Mouse (Mus musculus): ENCODE results near the gene Dip2c.

Dip2c gene

GRCm38 (mm10) chr13:9422876-9423275 lies 146.5 kb downstream of the Dip2c start:
- no peak for DNase-seq (ENCODE audit: low spot score in 2 of 2)

DNA sequence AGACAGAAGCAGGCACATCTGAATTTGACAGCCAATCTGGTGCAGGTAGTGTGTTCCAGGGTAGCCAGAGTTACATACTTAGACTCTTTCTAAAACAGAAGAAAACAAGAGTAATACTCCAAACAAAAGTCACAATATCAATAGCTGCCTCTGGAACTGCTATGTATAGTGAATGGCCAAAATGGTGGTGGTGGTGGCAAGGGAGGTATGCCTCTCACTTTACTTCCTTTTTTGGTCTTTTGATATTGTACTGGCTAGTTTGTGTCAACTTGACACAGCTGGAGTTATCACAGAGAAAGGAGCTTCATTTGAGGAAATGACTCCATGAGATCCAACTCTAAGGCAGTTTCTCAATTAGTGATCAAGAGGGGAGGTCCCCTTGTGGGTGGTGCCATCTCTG lies 148.1 kb downstream of the Dip2c start:
- DNase-seq (ENCODE audit: low spot score in 2 of 2): no peak

- no peak for DNase-seq (ENCODE audit: low spot score in 2 of 2)
Observed at GRCm38 (mm10) chr13:9426267-9426666, 149.9 kb downstream of the Dip2c start.

- DNase-seq (ENCODE audit: low spot score in 2 of 2): peak; percentile 33 to 56
Observed at GRCm38 (mm10) chr13:9426779-9427178, 150.5 kb downstream of the Dip2c start.

DNA sequence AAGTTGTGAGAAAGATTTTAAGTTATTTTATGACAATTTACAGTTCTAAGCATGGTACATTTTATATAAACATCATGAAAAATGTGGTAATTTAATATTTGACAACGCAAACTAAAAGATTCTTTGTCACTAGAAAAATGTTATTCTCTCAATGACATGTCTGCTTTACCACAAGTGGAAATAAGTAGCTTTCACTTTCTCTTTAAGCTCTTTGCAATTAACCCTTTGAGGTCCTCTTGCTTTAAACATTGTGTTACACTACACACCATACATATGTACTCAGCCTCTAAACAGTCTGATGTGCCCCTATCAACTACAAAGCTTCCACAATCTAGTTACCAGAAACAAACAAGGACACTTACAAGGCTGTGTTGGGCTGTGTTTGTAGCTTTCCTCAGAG lies 153.6 kb downstream of the Dip2c start:
- no peak for DNase-seq (ENCODE audit: low spot score in 2 of 2)

- no peak for DNase-seq (ENCODE audit: low spot score in 2 of 2)
Observed at GRCm38 (mm10) chr13:9430724-9431123, 154.4 kb downstream of the Dip2c start.

GRCm38 (mm10) chr13:9431441-9431840 lies 155.1 kb downstream of the Dip2c start:
- DNase-seq (ENCODE audit: low spot score in 2 of 2): peak in 1 of 2 experiments; percentile 37

GRCm38 (mm10) chr13:9443066-9443465 lies 166.7 kb downstream of the Dip2c start:
- DNase-seq (ENCODE audit: low spot score in 2 of 2): no peak

GRCm38 (mm10) chr13:9445533-9446294 lies 169.4 kb downstream of the Dip2c start:
- DNase-seq (ENCODE audit: low spot score in 2 of 2): no peak

- DNase-seq (ENCODE audit: low spot score in 2 of 2): peak; percentile 64 to 78
Observed at GRCm38 (mm10) chr13:9446448-9447115, 170.3 kb downstream of the Dip2c start.

GRCm38 (mm10) chr13:9450276-9450675 lies 173.9 kb downstream of the Dip2c start:
- no peak for DNase-seq (ENCODE audit: low spot score in 2 of 2)

- DNase-seq (ENCODE audit: low spot score in 2 of 2): no peak
Observed at GRCm38 (mm10) chr13:9451952-9452351, 175.6 kb downstream of the Dip2c start.

- DNase-seq (ENCODE audit: low spot score in 2 of 2): no peak
Observed at GRCm38 (mm10) chr13:9454426-9455177, 178.3 kb downstream of the Dip2c start.

- no peak for DNase-seq (ENCODE audit: low spot score in 2 of 2)
Observed at GRCm38 (mm10) chr13:9455979-9456378, 179.7 kb downstream of the Dip2c start.

GRCm38 (mm10) chr13:9457420-9458308 lies 181.3 kb downstream of the Dip2c start:
- no peak for DNase-seq (ENCODE audit: low spot score in 2 of 2)

- DNase-seq (ENCODE audit: low spot score in 2 of 2): no peak
Observed at GRCm38 (mm10) chr13:9464457-9464856, 188.1 kb downstream of the Dip2c start.

DNA sequence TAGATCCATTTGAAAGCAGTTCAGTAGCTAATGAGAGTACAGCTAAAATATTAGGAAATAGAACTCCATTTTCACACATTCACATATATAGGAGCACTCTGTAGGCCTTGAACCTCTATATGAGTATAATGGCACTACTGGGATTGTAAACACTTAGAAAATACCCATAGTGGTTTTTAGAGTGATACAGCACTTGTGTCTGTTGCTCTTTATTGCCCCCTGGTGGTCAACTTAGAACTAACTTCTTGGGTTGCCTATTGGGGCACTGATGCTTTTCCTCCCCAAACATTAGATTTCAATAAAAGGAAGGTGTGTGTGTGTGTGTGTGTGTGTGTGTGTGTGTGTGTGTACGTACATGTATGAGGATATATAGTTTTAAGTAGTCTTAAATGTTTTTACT lies 190.9 kb downstream of the Dip2c start:
- peak; percentile 31 to 68 for DNase-seq (ENCODE audit: low spot score in 2 of 2)

DNA sequence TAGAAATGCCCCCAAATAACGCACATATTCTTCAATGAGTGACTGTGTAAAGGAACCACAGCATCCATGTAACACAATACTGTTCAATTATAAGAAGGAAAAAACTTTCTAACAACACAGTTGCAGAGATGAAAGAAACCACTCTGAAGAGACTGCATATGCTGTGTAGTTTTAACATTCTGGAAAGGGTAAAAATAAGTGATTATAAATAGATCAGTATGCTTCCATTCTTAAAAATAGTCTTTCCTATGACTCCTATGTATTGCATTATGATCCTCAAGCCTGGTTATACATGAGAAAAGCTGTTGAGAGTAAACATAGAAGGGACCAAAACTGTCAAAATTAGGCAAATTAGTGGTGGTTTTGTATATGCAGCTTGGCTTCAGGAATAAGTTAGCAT lies 197.1 kb downstream of the Dip2c start:
- no peak for DNase-seq (ENCODE audit: low spot score in 2 of 2)

GRCm38 (mm10) chr13:9481722-9482121 lies 205.4 kb downstream of the Dip2c start:
- no peak for DNase-seq (ENCODE audit: low spot score in 2 of 2)

- no peak for DNase-seq (ENCODE audit: low spot score in 2 of 2)
Observed at GRCm38 (mm10) chr13:9489696-9490095, 213.4 kb downstream of the Dip2c start.

GRCm38 (mm10) chr13:9494726-9495125 lies 218.4 kb downstream of the Dip2c start:
- peak; percentile 33 to 38 for DNase-seq (ENCODE audit: low spot score in 2 of 2)
